Comparison of ENCODE assay signal across 8 mouse cellular contexts in the genomic region with DNA sequence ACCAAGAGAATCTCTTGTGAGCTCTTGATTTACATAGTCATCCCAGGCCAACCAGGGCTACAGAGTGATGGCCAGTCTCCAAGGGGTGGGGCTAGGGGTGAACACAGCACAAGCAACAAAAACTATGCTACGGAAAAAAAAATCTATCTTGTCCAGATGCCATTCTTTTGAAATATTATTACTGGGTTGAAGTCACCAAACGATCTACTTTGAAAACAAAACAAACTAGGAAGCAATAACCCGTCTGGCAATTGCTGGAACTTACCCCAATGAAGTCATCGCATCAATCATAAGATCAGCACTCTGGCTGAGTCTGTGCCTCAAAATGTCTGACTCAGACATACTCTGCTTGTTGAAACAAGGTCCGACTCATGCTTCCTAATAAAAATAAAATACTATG. TPM values are rescaled to one million over a fixed set of nuclear protein-coding genes. Genes with fewer than 3 reads are reported as not detected.
DNase-seq lines count a peak whose midpoint lies in the region; ATAC-seq and TF ChIP-seq lines count a peak whose summit lies in the region.

No protein-coding gene starts in this region.

- H3K9me3 ChIP-seq in embryonic facial prominence, embryonic 13.5 days, result no peaks in the 10 kb centered on the region
- H3K9me3 ChIP-seq in heart, embryonic 10.5 days, result no peaks in the 10 kb centered on the region
- H3K9me3 ChIP-seq in kidney, embryonic 14.5 days (ENCODE audit: control insufficient read depth, low read length), result no peaks in the 10 kb centered on the region
- no peaks in the 10 kb centered on the region for H3K9me3 ChIP-seq in midbrain, embryonic 16.5 days (replicated peaks; ENCODE audit: control insufficient read depth, low read length, poor library complexity, severe bottlenecking)

- peak; percentile 70 for DNase-seq in CD4-positive, CD25-positive, alpha-beta regulatory T cell, adult 2 months (ENCODE audit: low read depth, low spot score)
- DNase-seq in adrenal gland, adult 2 months, result peak; percentile 91
- no peak for DNase-seq in heart, embryonic 10.5 days (ENCODE audit: low spot score)
- DNase-seq in liver, adult 2 months (ENCODE audit: extremely low read depth, low read depth, low spot score), result peak; percentile 93
- DNase-seq in thymus, postnatal 25 days, result peak; percentile 21

- peak overlapping the region; percentile 84 for H3K4me2 ChIP-seq in embryonic facial prominence, embryonic 13.5 days
- peak overlapping the region; percentile 90 for H3K4me2 ChIP-seq in kidney, embryonic 14.5 days (replicated peaks; ENCODE audit: low read depth, low read length)
- peak overlapping the region; percentile 59 for H3K4me2 ChIP-seq in midbrain, embryonic 16.5 days (ENCODE audit: low read length)

- WGBS in embryonic facial prominence, embryonic 13.5 days, result 19% methylated on average over 5 of the region's 5 CpGs
- WGBS in heart, embryonic 10.5 days, result 20% methylated on average over 5 of the region's 5 CpGs
- WGBS in kidney, embryonic 14.5 days, result 14% methylated on average over 5 of the region's 5 CpGs
- WGBS in liver, adult 2 months, result under 1% methylated on average over 5 of the region's 5 CpGs
- 13% methylated on average over 5 of the region's 5 CpGs for WGBS in midbrain, embryonic 16.5 days

- no peak for TF ChIP-seq CTCF in liver, adult 2 months (IDR thresholded peaks at IDR 0.05; ENCODE audit: low read depth, low read length)

- peaks cover 16% of the 10 kb centered on the region for H3K36me3 ChIP-seq in embryonic facial prominence, embryonic 13.5 days
- H3K36me3 ChIP-seq in heart, embryonic 10.5 days, result peaks cover 18% of the 10 kb centered on the region
- H3K36me3 ChIP-seq in kidney, embryonic 14.5 days (ENCODE audit: control insufficient read depth, insufficient read depth, low read length), result peaks cover 18% of the 10 kb centered on the region
- H3K36me3 ChIP-seq in liver, adult 2 months (ENCODE audit: control insufficient read depth, insufficient read depth, low read length), result peaks cover 14% of the 10 kb centered on the region
- H3K36me3 ChIP-seq in midbrain, embryonic 16.5 days (ENCODE audit: control insufficient read depth, insufficient read depth, low read length), result no peaks in the 10 kb centered on the region

- no peaks in the 10 kb centered on the region for H3K27me3 ChIP-seq in embryonic facial prominence, embryonic 13.5 days
- no peaks in the 10 kb centered on the region for H3K27me3 ChIP-seq in heart, embryonic 10.5 days (ENCODE audit: insufficient read depth, poor library complexity, severe bottlenecking)
- H3K27me3 ChIP-seq in kidney, embryonic 14.5 days (ENCODE audit: control insufficient read depth, insufficient read depth, low read length), result no peaks in the 10 kb centered on the region
- H3K27me3 ChIP-seq in liver, adult 2 months (ENCODE audit: control insufficient read depth, insufficient read depth, low read length), result no peaks in the 10 kb centered on the region
- H3K27me3 ChIP-seq in midbrain, embryonic 16.5 days (ENCODE audit: control insufficient read depth, insufficient read depth, low read depth, low read length), result no peaks in the 10 kb centered on the region

- peak overlapping the region; percentile 65 for H3K4me3 ChIP-seq in embryonic facial prominence, embryonic 13.5 days
- peak overlapping the region; percentile 85 for H3K4me3 ChIP-seq in heart, embryonic 10.5 days
- H3K4me3 ChIP-seq in kidney, embryonic 14.5 days (ENCODE audit: low read length), result peak overlapping the region; percentile 78
- peak overlapping the region; percentile 80; the same call in 1 of the 2 replicates for H3K4me3 ChIP-seq in liver, adult 2 months (ENCODE audit: insufficient read depth, low read depth, low read length)
- H3K4me3 ChIP-seq in midbrain, embryonic 16.5 days (ENCODE audit: low read depth, low read length), result peak overlapping the region; percentile 56

- H3K9ac ChIP-seq in embryonic facial prominence, embryonic 13.5 days, result peak overlapping the region; percentile 96
- H3K9ac ChIP-seq in kidney, embryonic 14.5 days (ENCODE audit: low read depth, low read length), result peak overlapping the region; percentile 92; the same call in 1 of the 2 replicates
- H3K9ac ChIP-seq in liver, adult 2 months (ENCODE audit: low read depth, low read length), result no peak overlapping the region; the same call in 1 of the 2 replicates
- H3K9ac ChIP-seq in midbrain, embryonic 16.5 days (ENCODE audit: low read depth, low read length), result peak overlapping the region; percentile 81

- no peak for ATAC-seq in embryonic facial prominence, embryonic 13.5 days (ENCODE audit: insufficient number of reproducible peaks, insufficient read depth, low FRiP score, low TSS enrichment, low read depth)
- no peak for ATAC-seq in kidney, embryonic 14.5 days (ENCODE audit: low FRiP score, low TSS enrichment)
- ATAC-seq in midbrain, embryonic 16.5 days, result no peak

- H3K4me1 ChIP-seq in embryonic facial prominence, embryonic 13.5 days, result peaks cover 23% of the 10 kb centered on the region
- H3K4me1 ChIP-seq in heart, embryonic 10.5 days, result peaks cover 19% of the 10 kb centered on the region
- H3K4me1 ChIP-seq in kidney, embryonic 14.5 days (ENCODE audit: control insufficient read depth, insufficient read depth, low read length), result peaks cover 10% of the 10 kb centered on the region; the same call in 1 of the 2 replicates
- peaks cover 12% of the 10 kb centered on the region for H3K4me1 ChIP-seq in liver, adult 2 months (ENCODE audit: control insufficient read depth, insufficient read depth, low read length)
- peaks cover 31% of the 10 kb centered on the region for H3K4me1 ChIP-seq in midbrain, embryonic 16.5 days (ENCODE audit: control insufficient read depth, insufficient read depth, low read length)

- peak overlapping the region; percentile 99 for H3K27ac ChIP-seq in embryonic facial prominence, embryonic 13.5 days
- peak overlapping the region; percentile 100 for H3K27ac ChIP-seq in heart, embryonic 10.5 days
- peak overlapping the region; percentile 98; the same call in 1 of the 2 replicates for H3K27ac ChIP-seq in kidney, embryonic 14.5 days (ENCODE audit: low read depth, low read length)
- H3K27ac ChIP-seq in liver, adult 2 months (replicated peaks; ENCODE audit: insufficient read depth, low read depth, low read length), result peak overlapping the region; percentile 99
- H3K27ac ChIP-seq in midbrain, embryonic 16.5 days (ENCODE audit: low read length), result peak overlapping the region; percentile 98

- TF ChIP-seq POLR2A in liver, adult 2 months (IDR thresholded peaks at IDR 0.05; ENCODE audit: extremely low read depth, insufficient read depth, low read length), result no peak

- H3K79me2 ChIP-seq in liver, adult 2 months (ENCODE audit: control insufficient read depth, insufficient read depth, low read length), result peaks cover 4% of the 10 kb centered on the region; the same call in 1 of the 2 replicates

RNA-seq across cellular contexts. Expression of gene Ubb, which starts 1.2 kb away (rescaled TPM):
- 1,000 to 10,000 TPM; 1,385 to 1,758 TPM for total RNA-seq in adrenal gland, adult 2 months (2021)
- 1,114 and 1,206 TPM in 2 replicates for polyA plus RNA-seq in adrenal gland, adult 2 months (2012; rRNA removed)
- polyA plus RNA-seq in embryonic facial prominence, embryonic 13.5 days (2015; fragmentation: Nextera tagmentation; extraction: Ambion mirVana), result 3,261 and 3,547 TPM in 2 replicates
- 2,741 and 3,131 TPM in 2 replicates for polyA plus RNA-seq in heart, embryonic 10.5 days (2016; fragmentation: Nextera tagmentation; extraction: Ambion mirVana)
- polyA plus RNA-seq in kidney, embryonic 14.5 days (2014; fragmentation: Nextera tagmentation; extraction: Ambion mirVana), result 3,178 and 3,504 TPM in 2 replicates
- 621 and 698 TPM in 2 replicates for total RNA-seq in liver, adult 2 months (2014; rRNA removed)
- polyA plus RNA-seq in liver, adult 2 months (2012; rRNA removed), result 644 and 809 TPM in 2 replicates
- polyA plus RNA-seq in midbrain, embryonic 16.5 days (2015; fragmentation: Nextera tagmentation; extraction: Ambion mirVana), result 4,809 and 4,815 TPM in 2 replicates

RNA-seq across cellular contexts. Expression of gene Cenpv, which starts 10.7 kb away (rescaled TPM):
- 10 to 100 TPM; 44.1 to 45.8 TPM for total RNA-seq in adrenal gland, adult 2 months (2021)
- 46.8 and 58.2 TPM in 2 replicates for polyA plus RNA-seq in adrenal gland, adult 2 months (2012; rRNA removed)
- 35.9 and 41.1 TPM in 2 replicates for polyA plus RNA-seq in embryonic facial prominence, embryonic 13.5 days (2015; fragmentation: Nextera tagmentation; extraction: Ambion mirVana)
- 11.6 and 15.0 TPM in 2 replicates for polyA plus RNA-seq in heart, embryonic 10.5 days (2016; fragmentation: Nextera tagmentation; extraction: Ambion mirVana)
- 29.8 and 33.1 TPM in 2 replicates for polyA plus RNA-seq in kidney, embryonic 14.5 days (2014; fragmentation: Nextera tagmentation; extraction: Ambion mirVana)
- total RNA-seq in liver, adult 2 months (2014; rRNA removed), result 20.5 and 26.6 TPM in 2 replicates
- 31.6 and 32.6 TPM in 2 replicates for polyA plus RNA-seq in liver, adult 2 months (2012; rRNA removed)
- polyA plus RNA-seq in midbrain, embryonic 16.5 days (2015; fragmentation: Nextera tagmentation; extraction: Ambion mirVana), result 51.2 and 54.4 TPM in 2 replicates

RNA-seq across cellular contexts. Expression of gene Trpv2, which starts 24.5 kb away (rescaled TPM):
- total RNA-seq in adrenal gland, adult 2 months (2021), result 1 to 10 TPM; 2.7 to 4.2 TPM
- 2.7 and 3.9 TPM in 2 replicates for polyA plus RNA-seq in adrenal gland, adult 2 months (2012; rRNA removed)
- 3.0 and 3.5 TPM in 2 replicates for polyA plus RNA-seq in embryonic facial prominence, embryonic 13.5 days (2015; fragmentation: Nextera tagmentation; extraction: Ambion mirVana)
- 4.2 and 5.9 TPM in 2 replicates for polyA plus RNA-seq in heart, embryonic 10.5 days (2016; fragmentation: Nextera tagmentation; extraction: Ambion mirVana)
- 1.2 and 1.4 TPM in 2 replicates for polyA plus RNA-seq in kidney, embryonic 14.5 days (2014; fragmentation: Nextera tagmentation; extraction: Ambion mirVana)
- total RNA-seq in liver, adult 2 months (2014; rRNA removed), result 0.83 and 2.1 TPM in 2 replicates
- polyA plus RNA-seq in liver, adult 2 months (2012; rRNA removed), result 0.57 and 1.7 TPM in 2 replicates
- 43.5 and 43.7 TPM in 2 replicates for polyA plus RNA-seq in midbrain, embryonic 16.5 days (2015; fragmentation: Nextera tagmentation; extraction: Ambion mirVana)
